Mouse (Mus musculus): ENCODE measurements around the gene Isl2. TPM values are rescaled to one million over a fixed set of nuclear protein-coding genes. Genes with fewer than 3 reads are reported as not detected.
A peak's percentile ranks its signal among the peaks of the same experiment; 100 is the strongest.

Gene Isl2
- total RNA-seq (2021), result not detected

DNA sequence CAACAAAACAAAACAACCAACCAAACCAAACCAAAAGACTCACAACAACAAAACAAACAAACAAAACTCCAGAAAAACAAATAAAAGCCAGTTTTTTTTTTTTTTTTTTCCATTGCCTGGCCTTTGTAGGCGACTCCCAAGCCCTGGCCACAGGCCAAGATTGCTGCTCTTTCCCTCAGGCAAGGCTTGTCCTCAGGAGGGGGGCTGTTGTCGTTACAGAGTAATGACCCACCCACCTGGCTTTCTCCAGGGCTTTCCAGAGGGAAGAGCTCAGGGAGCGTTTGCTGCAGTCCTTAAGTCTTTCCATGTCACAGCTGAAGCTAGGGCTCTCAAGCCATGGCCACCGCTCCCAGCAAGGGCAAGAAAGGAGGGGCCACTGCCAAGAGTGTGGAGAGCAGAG is at the start of gene Isl2:
Isl2 (plus strand) TSS at position 296 of the 400 bp plus-strand sequence.
- DNase-seq, result peak; percentile 51
- intact Hi-C loops (cut with DNase I), result no loop called here

DNA sequence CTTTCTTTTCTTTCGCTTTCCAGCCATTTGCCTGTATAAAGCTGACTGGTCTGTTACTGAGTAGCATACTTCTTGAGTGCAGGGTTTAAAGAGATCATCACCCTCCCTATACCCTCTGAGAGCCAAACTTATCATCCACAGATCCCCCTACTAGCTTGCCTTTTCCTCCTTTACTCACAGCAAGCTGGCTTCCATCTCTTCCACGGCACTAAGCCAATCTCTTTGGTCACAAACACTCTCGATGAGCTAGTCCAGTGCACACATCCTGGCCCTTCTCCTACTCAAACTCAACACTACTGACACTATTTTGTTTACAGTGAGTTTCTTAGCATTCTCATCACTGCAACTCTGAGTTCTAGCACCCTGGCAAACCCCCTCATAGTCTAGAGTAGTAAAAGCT is 30.6 kb upstream of the Isl2 start:
- no peak for DNase-seq
- intact Hi-C loops (cut with DNase I), result no loop called here

- intact Hi-C loops (cut with DNase I), result no loop called here
- no peak for DNase-seq
Measured at GRCm38 (mm10) chr9:55508701-55509100, 29.8 kb upstream of the Isl2 start.

DNA sequence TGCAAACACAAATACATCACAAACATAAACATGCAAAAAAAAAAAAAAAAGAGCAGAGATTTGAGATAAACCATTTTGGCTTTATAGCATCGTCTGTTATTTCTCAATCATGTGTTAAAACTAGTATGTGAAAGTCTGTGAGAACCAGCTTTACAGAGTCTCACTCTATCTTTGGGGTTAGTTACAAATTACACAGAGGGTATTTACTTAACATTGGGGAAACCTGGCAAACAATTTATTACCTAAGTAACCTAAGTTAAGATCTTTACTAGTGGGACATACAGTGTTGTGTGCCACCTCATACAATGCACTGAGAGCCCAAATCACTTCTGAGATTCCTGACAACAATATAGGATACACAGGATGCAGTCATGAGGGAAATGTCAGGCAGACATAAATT is 28.7 kb upstream of the Isl2 start:
- no peak for DNase-seq
- intact Hi-C loops (cut with DNase I), result no loop called here

- intact Hi-C loops (cut with DNase I), result no loop called here
- peak; percentile 5 for DNase-seq
Measured at GRCm38 (mm10) chr9:55510651-55511235, 27.7 kb upstream of the Isl2 start.

GRCm38 (mm10) chr9:55511521-55511993 is 26.9 kb upstream of the Isl2 start:
- intact Hi-C loops (cut with DNase I), result no loop called here
- peak; percentile 52 for DNase-seq

DNA sequence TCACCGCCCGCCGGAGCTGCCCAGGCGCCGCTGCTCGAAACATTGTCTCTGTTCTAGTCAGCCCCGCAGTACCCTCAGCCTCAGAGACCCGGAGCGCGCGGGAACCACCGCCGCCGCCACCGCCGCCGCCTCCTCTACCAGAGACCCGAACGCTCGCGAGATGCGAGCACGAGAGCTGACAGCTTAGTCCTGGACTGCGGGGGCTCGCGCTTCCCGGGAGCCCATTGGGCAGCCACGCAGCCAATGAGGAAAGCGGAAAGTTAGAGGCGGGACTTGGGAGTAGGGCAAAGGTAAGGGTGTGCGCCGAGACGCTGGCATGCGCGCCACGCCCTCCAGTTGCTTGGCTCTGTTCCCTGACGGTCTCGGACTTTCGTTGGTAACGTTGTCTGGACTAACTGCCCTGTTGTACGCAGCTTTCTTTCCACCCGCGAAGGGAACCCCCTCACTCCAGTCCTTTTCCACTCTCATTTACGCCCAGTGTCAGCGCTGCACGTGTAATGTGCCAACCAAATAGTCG is 26.4 kb upstream of the Isl2 start, which contains the start of gene Etfa:
Etfa (minus strand) TSS at position 217 of the 517 bp plus-strand sequence.
- intact Hi-C loops (cut with DNase I), result no loop called here
- peak; percentile 95 for DNase-seq

DNA sequence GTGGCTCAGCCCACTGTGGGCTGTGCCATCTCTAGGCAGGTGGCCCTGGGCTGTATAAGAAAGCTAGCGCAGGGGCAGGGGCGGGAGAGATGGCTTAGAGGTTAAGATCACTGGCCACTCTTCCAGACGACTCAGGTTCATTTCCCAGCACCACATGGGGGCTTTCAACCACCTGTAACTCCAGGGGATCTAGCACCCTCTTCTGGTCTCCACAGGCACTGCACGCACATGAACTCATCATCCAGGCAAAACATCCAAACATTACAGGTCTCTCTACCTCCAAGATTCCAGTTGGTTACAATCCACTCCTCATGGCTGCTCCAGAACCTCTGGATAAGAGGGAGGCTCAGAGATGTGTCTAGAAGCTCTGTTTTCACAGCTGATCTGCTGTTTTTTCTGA is 12.8 kb upstream of the Isl2 start:
- intact Hi-C loops (cut with DNase I), result no loop called here
- DNase-seq, result no peak

- intact Hi-C loops (cut with DNase I), result no loop called here
- peak; percentile 79 for DNase-seq
Measured at GRCm38 (mm10) chr9:55535907-55536306, 2.6 kb upstream of the Isl2 start.

DNA sequence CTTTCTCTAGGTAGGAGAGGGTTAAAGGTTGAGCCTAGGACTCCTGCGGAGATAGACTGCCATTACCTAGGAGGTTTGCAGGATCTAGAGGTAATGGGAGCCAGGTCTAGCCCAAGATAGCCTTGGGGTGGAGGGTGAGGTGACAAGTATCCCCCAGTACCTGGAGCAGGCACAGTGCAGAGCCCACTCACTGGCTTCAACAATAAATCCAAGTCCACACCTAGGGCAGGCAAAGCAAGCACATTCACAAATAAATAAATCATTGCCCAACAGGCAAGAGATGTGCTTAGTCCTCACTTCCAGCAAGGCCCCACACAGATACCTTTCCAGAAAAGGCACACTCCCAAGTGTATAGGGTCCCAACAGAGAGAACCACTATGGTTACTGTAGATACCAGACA is 534 bp downstream of the Isl2 start:
- intact Hi-C loops (cut with DNase I), result no loop called here
- no peak for DNase-seq

- intact Hi-C loops (cut with DNase I), result loop anchor here (10.0 kb wide), 1 partner anchor 375 kb away; no protein-coding TSS in a partner anchor
- DNase-seq, result peak; percentile 8
Measured at GRCm38 (mm10) chr9:55539661-55540390, 1.4 kb downstream of the Isl2 start.

- DNase-seq, result no peak
- intact Hi-C loops (cut with DNase I), result loop anchor here (10.0 kb wide), 1 partner anchor 374 kb away; no protein-coding TSS in a partner anchor
Measured at GRCm38 (mm10) chr9:55540391-55540770, 1.9 kb downstream of the Isl2 start.

DNA sequence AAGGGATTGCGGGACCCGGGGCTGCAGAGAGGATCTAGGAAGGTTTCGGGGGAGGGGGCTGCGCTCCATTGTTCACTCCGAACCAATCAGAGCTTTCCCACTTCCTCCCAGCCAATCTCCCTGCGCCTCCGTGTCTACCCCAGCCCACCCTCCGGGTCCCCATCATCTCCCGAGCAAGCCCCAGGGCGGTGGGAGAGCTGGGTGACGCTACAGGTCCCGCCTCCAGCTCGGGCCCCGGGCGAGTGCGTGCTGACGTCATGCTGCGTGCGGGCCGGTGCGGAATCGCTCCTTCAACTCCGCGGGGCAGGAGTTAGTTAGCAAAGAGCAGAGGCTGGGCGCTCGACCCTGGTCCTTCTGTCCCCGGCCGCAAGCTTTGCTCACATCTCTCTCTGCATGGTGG is 2.4 kb downstream of the Isl2 start:
- peak; percentile 81 for DNase-seq
- intact Hi-C loops (cut with DNase I), result loop anchor here (10.0 kb wide), 1 partner anchor 374 kb away; no protein-coding TSS in a partner anchor

DNA sequence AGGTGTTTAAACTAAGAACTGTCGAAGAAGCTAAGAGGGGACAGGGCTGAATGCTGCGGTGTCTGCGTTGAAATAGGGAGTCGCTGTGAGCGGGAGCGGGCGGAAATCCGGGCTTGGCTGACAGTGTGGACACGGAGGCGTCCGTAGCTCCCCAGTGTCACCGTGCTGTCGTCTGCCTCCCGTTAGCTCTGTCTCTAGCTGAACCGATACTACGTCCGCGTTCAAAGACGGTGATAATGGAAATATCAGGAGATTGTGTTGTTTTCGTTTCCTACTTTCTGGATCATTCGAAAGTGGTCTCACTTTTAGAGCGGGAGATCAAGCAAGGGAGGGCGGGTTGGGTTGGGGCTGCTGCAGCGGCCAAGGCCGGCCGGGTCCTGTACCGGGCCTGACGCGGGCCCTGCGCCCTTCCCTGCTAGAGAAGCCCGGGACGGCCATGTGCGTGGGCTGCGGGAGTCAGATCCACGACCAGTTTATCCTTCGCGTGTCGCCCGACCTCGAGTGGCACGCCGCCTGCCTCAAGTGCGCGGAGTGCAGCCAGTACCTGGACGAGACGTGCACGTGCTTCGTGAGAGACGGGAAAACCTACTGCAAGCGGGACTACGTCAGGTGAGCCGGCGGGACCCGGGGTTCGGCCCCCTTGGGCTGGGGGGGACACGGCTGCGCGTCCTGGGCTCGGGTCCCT is 3.4 kb downstream of the Isl2 start:
- peak; percentile 10 for DNase-seq
- intact Hi-C loops (cut with DNase I), result loop anchor here (10.0 kb wide), 1 partner anchor 373 kb away; no protein-coding TSS in a partner anchor

GRCm38 (mm10) chr9:55542366-55543325 is 4.2 kb downstream of the Isl2 start:
- intact Hi-C loops (cut with DNase I), result loop anchor here (10.0 kb wide), 1 partner anchor 372 kb away; no protein-coding TSS in a partner anchor
- DNase-seq, result peak; percentile 10

- intact Hi-C loops (cut with DNase I), result loop anchor here (10.0 kb wide), 1 partner anchor 371 kb away; no protein-coding TSS in a partner anchor
- peak; percentile 6 for DNase-seq
Measured at GRCm38 (mm10) chr9:55543336-55543702, 4.8 kb downstream of the Isl2 start.

GRCm38 (mm10) chr9:55543703-55544401 is 5.4 kb downstream of the Isl2 start:
- intact Hi-C loops (cut with DNase I), result loop anchor here (10.0 kb wide), 1 partner anchor 371 kb away; no protein-coding TSS in a partner anchor

GRCm38 (mm10) chr9:55544861-55545555 is 6.5 kb downstream of the Isl2 start:
- intact Hi-C loops (cut with DNase I), result loop anchor here (10.0 kb wide), 1 partner anchor 370 kb away; no protein-coding TSS in a partner anchor

More at GRCm38 (mm10) chr9:55543703-55544401, 5.4 kb downstream of the Isl2 start:
- DNase-seq, result peak; percentile 26

More at GRCm38 (mm10) chr9:55544861-55545555, 6.5 kb downstream of the Isl2 start:
- DNase-seq, result peak; percentile 13
